Mouse (Mus musculus): ENCODE data around the gene Kazn. TPM values are rescaled to one million over a fixed set of nuclear protein-coding genes. Genes with fewer than 3 reads are reported as not detected.

Gene Kazn
- total and polyA plus RNA-seq, 2 experiments from 2014 or later = 25.6 to 70.2 TPM

GRCm38 (mm10) chr4:142223898-142224645, 15.1 kb downstream of the Kazn start:
- DNase-seq (ENCODE audit: low spot score) (no peak), ATAC-seq (ENCODE audit: low FRiP score) (no peak)
- H3K4me3 ChIP-seq (ENCODE audit: low read depth, low read length) = no peak overlapping the region
- no peak overlapping the region for H3K27ac ChIP-seq (ENCODE audit: low read depth, low read length)
- peaks cover 3% of the 10 kb centered on the region; the same call in 1 of the 2 replicates for H3K4me1 ChIP-seq (ENCODE audit: insufficient read depth, low read length)
- no peak overlapping the region for H3K9ac ChIP-seq (replicated peaks; ENCODE audit: low read length, poor library complexity, severe bottlenecking)
- H3K4me2 ChIP-seq (ENCODE audit: low read depth, low read length, poor library complexity, severe bottlenecking) = no peak overlapping the region
- H3K27me3 ChIP-seq (ENCODE audit: insufficient read depth, low read length) = no peaks in the 10 kb centered on the region
- TF ChIP-seq CTCF (IDR thresholded peaks at IDR 0.05) = no peak
- no peaks in the 10 kb centered on the region for H3K9me3 ChIP-seq (ENCODE audit: low read length)
- H3K36me3 ChIP-seq (ENCODE audit: insufficient read depth, low read length) = no peaks in the 10 kb centered on the region
- WGBS = 80% methylated on average over 9 of the region's 9 CpGs

GRCm38 (mm10) chr4:142222385-142222784, 16.8 kb downstream of the Kazn start:
- peaks cover 3% of the 10 kb centered on the region; the same call in 1 of the 2 replicates for H3K4me1 ChIP-seq (ENCODE audit: insufficient read depth, low read length)
- no peaks in the 10 kb centered on the region for H3K27me3 ChIP-seq (ENCODE audit: insufficient read depth, low read length)
- no peak for ATAC-seq (ENCODE audit: low FRiP score)
- no peak for DNase-seq (ENCODE audit: low spot score)
- no peak for TF ChIP-seq CTCF (IDR thresholded peaks at IDR 0.05)
- no peaks in the 10 kb centered on the region for H3K9me3 ChIP-seq (ENCODE audit: low read length)
- no peak overlapping the region for H3K27ac ChIP-seq (ENCODE audit: low read depth, low read length)
- H3K36me3 ChIP-seq (ENCODE audit: insufficient read depth, low read length) = no peaks in the 10 kb centered on the region
- 80% methylated on average over 1 of the region's 1 CpGs for WGBS
- no peak overlapping the region for H3K4me3 ChIP-seq (ENCODE audit: low read depth, low read length)
- no peak overlapping the region for H3K9ac ChIP-seq (replicated peaks; ENCODE audit: low read length, poor library complexity, severe bottlenecking)
- no peak overlapping the region for H3K4me2 ChIP-seq (ENCODE audit: low read depth, low read length, poor library complexity, severe bottlenecking)

- Histone ChIP-seq H3K4me1 (ENCODE audit: insufficient read depth, low read length) (peaks cover 3% of the 10 kb centered on the region; the same call in 1 of the 2 replicates), H3K9ac (replicated peaks; ENCODE audit: low read length, poor library complexity, severe bottlenecking) (no peak overlapping the region), H3K4me2 (ENCODE audit: low read depth, low read length, poor library complexity, severe bottlenecking) (no peak overlapping the region), H3K27me3 (ENCODE audit: insufficient read depth, low read length) (no peaks in the 10 kb centered on the region), H3K36me3 (ENCODE audit: insufficient read depth, low read length) (no peaks in the 10 kb centered on the region), H3K4me3 (ENCODE audit: low read depth, low read length) (no peak overlapping the region), H3K9me3 (ENCODE audit: low read length) (no peaks in the 10 kb centered on the region), H3K27ac (ENCODE audit: low read depth, low read length) (no peak overlapping the region)
- ATAC-seq (ENCODE audit: low FRiP score) = no peak
- 72% methylated on average over 5 of the region's 5 CpGs for WGBS
- DNase-seq (ENCODE audit: low spot score) = no peak
- TF ChIP-seq CTCF (IDR thresholded peaks at IDR 0.05) = no peak
Measured at GRCm38 (mm10) chr4:142221757-142222072, 17.5 kb downstream of the Kazn start.

GRCm38 (mm10) chr4:142221025-142221756, 18.0 kb downstream of the Kazn start:
- no peak for TF ChIP-seq CTCF (IDR thresholded peaks at IDR 0.05)
- ATAC-seq (ENCODE audit: low FRiP score) (no peak), DNase-seq (ENCODE audit: low spot score) (no peak)
- Histone ChIP-seq H3K4me3 (ENCODE audit: low read depth, low read length) (no peak overlapping the region), H3K9me3 (ENCODE audit: low read length) (no peaks in the 10 kb centered on the region), H3K9ac (replicated peaks; ENCODE audit: low read length, poor library complexity, severe bottlenecking) (no peak overlapping the region), H3K36me3 (ENCODE audit: insufficient read depth, low read length) (no peaks in the 10 kb centered on the region), H3K27ac (ENCODE audit: low read depth, low read length) (no peak overlapping the region), H3K4me2 (ENCODE audit: low read depth, low read length, poor library complexity, severe bottlenecking) (no peak overlapping the region), H3K4me1 (ENCODE audit: insufficient read depth, low read length) (peaks cover 3% of the 10 kb centered on the region; the same call in 1 of the 2 replicates), H3K27me3 (ENCODE audit: insufficient read depth, low read length) (no peaks in the 10 kb centered on the region)
- 67% methylated on average over 18 of the region's 18 CpGs for WGBS

- no peak overlapping the region for H3K4me2 ChIP-seq (ENCODE audit: low read depth, low read length, poor library complexity, severe bottlenecking)
- 67% methylated on average over 8 of the region's 8 CpGs for WGBS
Measured at GRCm38 (mm10) chr4:142218997-142219396, 20.2 kb downstream of the Kazn start.

GRCm38 (mm10) chr4:142217048-142217447, 22.2 kb downstream of the Kazn start:
- H3K9ac ChIP-seq (replicated peaks; ENCODE audit: low read length, poor library complexity, severe bottlenecking) = no peak overlapping the region

More at GRCm38 (mm10) chr4:142218997-142219396, 20.2 kb downstream of the Kazn start:
- H3K27me3 ChIP-seq (ENCODE audit: insufficient read depth, low read length) = no peaks in the 10 kb centered on the region
- H3K27ac ChIP-seq (ENCODE audit: low read depth, low read length) = no peak overlapping the region
- peaks cover 3% of the 10 kb centered on the region; the same call in 1 of the 2 replicates for H3K4me1 ChIP-seq (ENCODE audit: insufficient read depth, low read length)
- H3K9me3 ChIP-seq (ENCODE audit: low read length) = no peaks in the 10 kb centered on the region
- no peak overlapping the region for H3K4me3 ChIP-seq (ENCODE audit: low read depth, low read length)
- H3K9ac ChIP-seq (replicated peaks; ENCODE audit: low read length, poor library complexity, severe bottlenecking) = no peak overlapping the region
- no peak for TF ChIP-seq CTCF (IDR thresholded peaks at IDR 0.05)
- H3K36me3 ChIP-seq (ENCODE audit: insufficient read depth, low read length) = no peaks in the 10 kb centered on the region
- ATAC-seq (ENCODE audit: low FRiP score) = no peak
- no peak for DNase-seq (ENCODE audit: low spot score)

More at GRCm38 (mm10) chr4:142217048-142217447, 22.2 kb downstream of the Kazn start:
- WGBS = 91% methylated on average over 6 of the region's 6 CpGs
- Histone ChIP-seq H3K4me3 (ENCODE audit: low read depth, low read length) (no peak overlapping the region), H3K36me3 (ENCODE audit: insufficient read depth, low read length) (no peaks in the 10 kb centered on the region), H3K4me2 (ENCODE audit: low read depth, low read length, poor library complexity, severe bottlenecking) (no peak overlapping the region), H3K27ac (ENCODE audit: low read depth, low read length) (no peak overlapping the region), H3K9me3 (ENCODE audit: low read length) (no peaks in the 10 kb centered on the region), H3K27me3 (ENCODE audit: insufficient read depth, low read length) (no peaks in the 10 kb centered on the region), H3K4me1 (ENCODE audit: insufficient read depth, low read length) (peaks cover 3% of the 10 kb centered on the region; the same call in 1 of the 2 replicates)
- no peak for TF ChIP-seq CTCF (IDR thresholded peaks at IDR 0.05)
- no peak for ATAC-seq (ENCODE audit: low FRiP score)
- DNase-seq (ENCODE audit: low spot score) = no peak

All from midbrain, postnatal 0 days (tissue).